Mouse (Mus musculus) hindbrain, embryonic 11.5 days (tissue): ENCODE measurements around the gene Pdcd1lg2. TPM values are rescaled to one million over a fixed set of nuclear protein-coding genes. Genes with fewer than 3 reads are reported as not detected.

ENCODE experiments used
- polyA plus RNA-seq: library from polyadenylated mRNA; unstranded; fragments of >200 nt; fragmentation: Nextera tagmentation; extraction: Ambion mirVana; gene quantifications from 2 replicates; pipeline ENCODE4 v1.2.1, GENCODE M21; 2014

Pdcd1lg2 gene
- polyA plus RNA-seq, 1 experiment from 2014 or later = not detected

Other genes with a start within 250 kb of the Pdcd1lg2 start
- gene Jak2, start 159.1 kb upstream of the Pdcd1lg2 start, polyA plus RNA-seq = 12.4 and 15.0 TPM in 2 replicates
- 7.9 and 8.6 TPM in 2 replicates for gene Insl6, start 85.6 kb upstream of the Pdcd1lg2 start, polyA plus RNA-seq
- 0.32 and 0.67 TPM in 2 replicates for gene Rln1, start 76.2 kb upstream of the Pdcd1lg2 start, polyA plus RNA-seq
- 60.7 and 68.4 TPM in 2 replicates for gene Plgrkt, start 43.5 kb upstream of the Pdcd1lg2 start, polyA plus RNA-seq
- gene Cd274, start 43.5 kb upstream of the Pdcd1lg2 start, polyA plus RNA-seq = 0.38 and 0.39 TPM in 2 replicates
- 15.3 and 18.4 TPM in 2 replicates for gene Ric1, start 111.4 kb downstream of the Pdcd1lg2 start, polyA plus RNA-seq
- 10.9 and 14.1 TPM in 2 replicates for gene Ermp1, start 237.5 kb downstream of the Pdcd1lg2 start, polyA plus RNA-seq